ENCODE assay signal across 7 mouse cellular contexts in genomic region chr14:8097978-8098686, GRCm38 (mm10). TPM values are rescaled to one million over a fixed set of nuclear protein-coding genes. Genes with fewer than 3 reads are reported as not detected.
A peak's percentile ranks its signal among the peaks of the same experiment; 100 is the strongest.
DNase-seq lines count a peak whose midpoint lies in the region; ATAC-seq and TF ChIP-seq lines count a peak whose summit lies in the region.

Gene Pxk, plus strand, starts transcription at chr14:8098211.

- H3K4me2 ChIP-seq in embryonic facial prominence, embryonic 11.5 days (ENCODE audit: low read depth, low read length): peak within 1 kb of the TSS; percentile 67
- H3K4me2 ChIP-seq in limb, embryonic 12.5 days: peak within 1 kb of the TSS; percentile 65
- peak within 1 kb of the TSS; percentile 71 for H3K4me2 ChIP-seq in midbrain, embryonic 15.5 days

- H3K4me1 ChIP-seq in embryonic facial prominence, embryonic 11.5 days (ENCODE audit: control insufficient read depth, insufficient read depth, low read length): no peaks in the 10 kb centered on the region
- H3K4me1 ChIP-seq in kidney, adult 2 months (ENCODE audit: control insufficient read depth, insufficient read depth, low read length): peaks cover 28% of the 10 kb centered on the region
- H3K4me1 ChIP-seq in limb, embryonic 12.5 days (replicated peaks): peaks cover 8% of the 10 kb centered on the region
- peaks cover 34% of the 10 kb centered on the region for H3K4me1 ChIP-seq in midbrain, embryonic 15.5 days
- peaks cover 11% of the 10 kb centered on the region; the same call in 1 of the 2 replicates for H3K4me1 ChIP-seq in spleen, adult 2 months (ENCODE audit: control insufficient read depth, insufficient read depth, insufficient read length)

- no peak for TF ChIP-seq CTCF in kidney, adult 2 months (conservative IDR thresholded peaks at IDR 0.05; ENCODE audit: insufficient read depth, insufficient read length, low read depth, low read length)
- no peak for TF ChIP-seq CTCF in spleen, adult 2 months (IDR thresholded peaks at IDR 0.05; ENCODE audit: extremely low read depth, insufficient read depth, insufficient read length, insufficient replicate concordance)

- H3K9ac ChIP-seq in embryonic facial prominence, embryonic 11.5 days (replicated peaks; ENCODE audit: low read length): peak within 1 kb of the TSS; percentile 79
- H3K9ac ChIP-seq in limb, embryonic 12.5 days (replicated peaks): peak within 1 kb of the TSS; percentile 69
- H3K9ac ChIP-seq in midbrain, embryonic 15.5 days: peak within 1 kb of the TSS; percentile 76

- H3K9me3 ChIP-seq in embryonic facial prominence, embryonic 11.5 days (replicated peaks; ENCODE audit: control insufficient read depth, low read length): no peaks in the 10 kb centered on the region
- H3K9me3 ChIP-seq in limb, embryonic 12.5 days: no peaks in the 10 kb centered on the region
- H3K9me3 ChIP-seq in midbrain, embryonic 15.5 days: no peaks in the 10 kb centered on the region

- peak; percentile 94 for ATAC-seq in embryonic facial prominence, embryonic 11.5 days (replicated peaks; ENCODE audit: insufficient number of reproducible peaks, low FRiP score, low TSS enrichment, low read depth)
- peak; percentile 92 for ATAC-seq in limb, embryonic 12.5 days (ENCODE audit: insufficient number of reproducible peaks, insufficient read depth, low FRiP score, low TSS enrichment, low read depth)
- ATAC-seq in midbrain, embryonic 15.5 days (replicated peaks): peak; percentile 97

- H3K27me3 ChIP-seq in embryonic facial prominence, embryonic 11.5 days (ENCODE audit: control insufficient read depth, insufficient read depth, low read length): no peaks in the 10 kb centered on the region
- H3K27me3 ChIP-seq in kidney, adult 2 months (replicated peaks; ENCODE audit: control insufficient read depth, insufficient read depth, low read length): no peaks in the 10 kb centered on the region
- no peaks in the 10 kb centered on the region for H3K27me3 ChIP-seq in limb, embryonic 12.5 days
- no peaks in the 10 kb centered on the region for H3K27me3 ChIP-seq in midbrain, embryonic 15.5 days (replicated peaks)
- H3K27me3 ChIP-seq in spleen, adult 2 months (ENCODE audit: control insufficient read depth, insufficient read depth, low read length): no peaks in the 10 kb centered on the region

- under 1% methylated on average over 59 of the region's 89 CpGs for WGBS in embryonic facial prominence, embryonic 11.5 days
- WGBS in kidney, adult 2 months: under 1% methylated on average over 88 of the region's 89 CpGs
- WGBS in limb, embryonic 12.5 days: 1% methylated on average over 88 of the region's 89 CpGs
- WGBS in midbrain, embryonic 15.5 days: under 1% methylated on average over 60 of the region's 89 CpGs
- 1% methylated on average over 63 of the region's 89 CpGs for WGBS in spleen, adult 2 months

- no peaks in the 10 kb centered on the region for H3K36me3 ChIP-seq in embryonic facial prominence, embryonic 11.5 days (replicated peaks; ENCODE audit: control insufficient read depth, insufficient read depth, low read depth, low read length)
- no peaks in the 10 kb centered on the region for H3K36me3 ChIP-seq in kidney, adult 2 months (ENCODE audit: control insufficient read depth, insufficient read depth, low read length)
- H3K36me3 ChIP-seq in limb, embryonic 12.5 days: no peaks in the 10 kb centered on the region
- 0 out of 2 replicates have a peak, but pooled peaks cover 4% of the 10 kb centered on the region for H3K36me3 ChIP-seq in midbrain, embryonic 15.5 days (replicated peaks)
- peaks cover 5% of the 10 kb centered on the region for H3K36me3 ChIP-seq in spleen, adult 2 months (ENCODE audit: control insufficient read depth, insufficient read depth, low read length)

- DNase-seq in adrenal gland, postnatal 14 days: peak; percentile 97
- peak; percentile 96 for DNase-seq in embryonic facial prominence, embryonic 11.5 days (ENCODE audit: low spot score)
- DNase-seq in heart, adult 18-20 months: peak; percentile 97
- peak; percentile 96 for DNase-seq in kidney, adult 2 months
- DNase-seq in spleen, adult 2 months (ENCODE audit: low read depth in 1 of 2, low spot score in 2 of 2): peak; percentile 52 to 98

- no peak for TF ChIP-seq POLR2A in kidney, adult 2 months (IDR thresholded peaks at IDR 0.05; ENCODE audit: low read depth, low read length)
- peak; percentile 9; the same call in 1 of the 2 replicates for TF ChIP-seq POLR2A in spleen, adult 2 months (IDR thresholded peaks at IDR 0.05; ENCODE audit: low read depth, low read length)

- peak within 1 kb of the TSS; percentile 80 for H3K4me3 ChIP-seq in embryonic facial prominence, embryonic 11.5 days (ENCODE audit: low read depth, low read length)
- H3K4me3 ChIP-seq in kidney, adult 2 months (ENCODE audit: insufficient read depth, low read depth, low read length): peak within 1 kb of the TSS; percentile 96
- H3K4me3 ChIP-seq in limb, embryonic 12.5 days (replicated peaks): peak within 1 kb of the TSS; percentile 86
- H3K4me3 ChIP-seq in midbrain, embryonic 15.5 days: peak within 1 kb of the TSS; percentile 62
- H3K4me3 ChIP-seq in spleen, adult 2 months (ENCODE audit: extremely low read depth, insufficient read depth, insufficient read length): peak within 1 kb of the TSS; percentile 85

- H3K27ac ChIP-seq in embryonic facial prominence, embryonic 11.5 days (replicated peaks; ENCODE audit: low read depth, low read length): no peak within 1 kb of the TSS
- peak within 1 kb of the TSS; percentile 81 for H3K27ac ChIP-seq in kidney, adult 2 months (ENCODE audit: insufficient read depth, low read depth, low read length)
- peak within 1 kb of the TSS; percentile 69 for H3K27ac ChIP-seq in limb, embryonic 12.5 days
- H3K27ac ChIP-seq in midbrain, embryonic 15.5 days: peak within 1 kb of the TSS; percentile 82
- peak within 1 kb of the TSS; percentile 93 for H3K27ac ChIP-seq in spleen, adult 2 months (ENCODE audit: insufficient read depth, low read length)

RNA-seq across cellular contexts. Expression of gene Pxk, which starts in this region (rescaled TPM):
- 54.8 and 61.4 TPM in 2 replicates for total RNA-seq in adrenal gland, postnatal 14 days (2021)
- polyA plus RNA-seq in embryonic facial prominence, embryonic 11.5 days (2014; fragmentation: Nextera tagmentation; extraction: Ambion mirVana): 23.4 and 24.4 TPM in 2 replicates
- total RNA-seq in heart, adult 18-20 months (2021): 10 to 100 TPM; 22.0 to 25.2 TPM
- polyA plus RNA-seq in kidney, adult 2 months (2012; rRNA removed): 36.8 and 42.9 TPM in 2 replicates
- 22.8 and 23.0 TPM in 2 replicates for polyA plus RNA-seq in limb, embryonic 12.5 days (2016; fragmentation: Nextera tagmentation; extraction: Ambion mirVana)
- polyA plus RNA-seq in midbrain, embryonic 15.5 days (2015; fragmentation: Nextera tagmentation; extraction: Ambion mirVana): 66.0 and 67.5 TPM in 2 replicates
- polyA plus RNA-seq in spleen, adult 2 months (2012; rRNA removed): 42.5 and 46.2 TPM in 2 replicates
